Mouse (Mus musculus): ENCODE measurements around the gene Unc93a2.
"Not testable (repeated sequence)": the region's sequence is repeated elsewhere in the genome, so short reads cannot be mapped to it uniquely, and the experiment has no call there.

Unc93a2 gene

GRCm38 (mm10) chr17:7385364-7385763, at the start of gene Unc93a2:
TSS of gene Unc93a2 (minus strand) at chr17:7385464.
- not testable (repeated sequence) for DNase-seq

GRCm38 (mm10) chr17:7434121-7434520, 48.9 kb upstream of the Unc93a2 start:
- not testable (repeated sequence) for DNase-seq

- not testable (repeated sequence) for DNase-seq
Observed at GRCm38 (mm10) chr17:7430210-7430631, 45.0 kb upstream of the Unc93a2 start.

GRCm38 (mm10) chr17:7420191-7420973, 35.1 kb upstream of the Unc93a2 start:
- DNase-seq, result peak in 1 of 2 experiments; percentile 3

GRCm38 (mm10) chr17:7414601-7415310, 29.5 kb upstream of the Unc93a2 start:
- not testable (repeated sequence) for DNase-seq

GRCm38 (mm10) chr17:7413336-7413735, 28.1 kb upstream of the Unc93a2 start:
- DNase-seq, result not testable (repeated sequence)

GRCm38 (mm10) chr17:7399770-7400169, 14.5 kb upstream of the Unc93a2 start:
- not testable (repeated sequence) for DNase-seq

GRCm38 (mm10) chr17:7398198-7398847, 13.1 kb upstream of the Unc93a2 start:
- not testable (repeated sequence) for DNase-seq

- DNase-seq, result not testable (repeated sequence)
Observed at GRCm38 (mm10) chr17:7397079-7397478, 11.8 kb upstream of the Unc93a2 start.

- not testable (repeated sequence) for DNase-seq
Observed at GRCm38 (mm10) chr17:7396288-7396687, 11.0 kb upstream of the Unc93a2 start.

GRCm38 (mm10) chr17:7395671-7396070, 10.4 kb upstream of the Unc93a2 start:
- DNase-seq, result not testable (repeated sequence)

GRCm38 (mm10) chr17:7395116-7395515, 9.9 kb upstream of the Unc93a2 start:
- not testable (repeated sequence) for DNase-seq

GRCm38 (mm10) chr17:7389898-7390297, 4.6 kb upstream of the Unc93a2 start:
- not testable (repeated sequence) for DNase-seq

- not testable (repeated sequence) for DNase-seq
Observed at GRCm38 (mm10) chr17:7388958-7389356, 3.7 kb upstream of the Unc93a2 start.

- not testable (repeated sequence) for DNase-seq
Observed at GRCm38 (mm10) chr17:7388341-7388957, 3.2 kb upstream of the Unc93a2 start.

- DNase-seq, result not testable (repeated sequence)
Observed at GRCm38 (mm10) chr17:7386016-7386415, 752 bp upstream of the Unc93a2 start.

GRCm38 (mm10) chr17:7383167-7384143, 1.8 kb downstream of the Unc93a2 start:
- DNase-seq, result not testable (repeated sequence)

- not testable (repeated sequence) for DNase-seq
Observed at GRCm38 (mm10) chr17:7382711-7383110, 2.6 kb downstream of the Unc93a2 start.

- not testable (repeated sequence) for DNase-seq
Observed at GRCm38 (mm10) chr17:7377907-7378306, 7.4 kb downstream of the Unc93a2 start.

GRCm38 (mm10) chr17:7376951-7377700, 8.1 kb downstream of the Unc93a2 start:
- not testable (repeated sequence) for DNase-seq

GRCm38 (mm10) chr17:7371879-7372278, 13.4 kb downstream of the Unc93a2 start, which contains the start of gene Gm49630:
TSS of gene Gm49630 (minus strand) at chr17:7371979.
- DNase-seq, result not testable (repeated sequence)

All from thymus, postnatal 36 days (tissue).